Mouse (Mus musculus): ENCODE results near the gene Ttc28. TPM values are rescaled to one million over a fixed set of nuclear protein-coding genes. Genes with fewer than 3 reads are reported as not detected.

Gene Ttc28
- total and polyA plus RNA-seq, 2 experiments from 2014 or later: 14.5 to 50.4 TPM

GRCm38 (mm10) chr5:111074050-111074449 lies 194.4 kb downstream of the Ttc28 start:
- ATAC-seq (no peak), DNase-seq (no peak)
- 0 out of 2 replicates have a peak, but pooled peaks cover 12% of the 10 kb centered on the region for H3K4me1 ChIP-seq (ENCODE audit: insufficient read depth)
- H3K27ac ChIP-seq (ENCODE audit: low read depth, low read length): no peak overlapping the region
- no peak overlapping the region for H3K4me3 ChIP-seq (ENCODE audit: low read depth, low read length)
- no peaks in the 10 kb centered on the region for H3K36me3 ChIP-seq (ENCODE audit: insufficient read depth)
- no peaks in the 10 kb centered on the region for H3K27me3 ChIP-seq (ENCODE audit: insufficient read depth, low read length)
- H3K4me2 ChIP-seq (ENCODE audit: low read depth): no peak overlapping the region
- TF ChIP-seq CTCF (IDR thresholded peaks at IDR 0.05; ENCODE audit: low read depth): no peak
- 36% methylated on average over 7 of the region's 7 CpGs for WGBS
- no peak overlapping the region for H3K9ac ChIP-seq
- no peaks in the 10 kb centered on the region for H3K9me3 ChIP-seq (ENCODE audit: low read length)

GRCm38 (mm10) chr5:111075841-111076240 lies 196.2 kb downstream of the Ttc28 start:
- Histone ChIP-seq H3K27me3 (ENCODE audit: insufficient read depth, low read length) (no peaks in the 10 kb centered on the region), H3K4me1 (ENCODE audit: insufficient read depth) (no peaks in the 10 kb centered on the region), H3K4me2 (ENCODE audit: low read depth) (no peak overlapping the region), H3K9me3 (ENCODE audit: low read length) (no peaks in the 10 kb centered on the region), H3K4me3 (ENCODE audit: low read depth, low read length) (no peak overlapping the region), H3K36me3 (ENCODE audit: insufficient read depth) (no peaks in the 10 kb centered on the region), H3K9ac (no peak overlapping the region), H3K27ac (ENCODE audit: low read depth, low read length) (no peak overlapping the region)
- DNase-seq (no peak), ATAC-seq (no peak)
- TF ChIP-seq CTCF (IDR thresholded peaks at IDR 0.05; ENCODE audit: low read depth): no peak
- 78% methylated on average over 5 of the region's 5 CpGs for WGBS

GRCm38 (mm10) chr5:111077261-111077660 lies 197.7 kb downstream of the Ttc28 start:
- no peaks in the 10 kb centered on the region for H3K4me1 ChIP-seq (ENCODE audit: insufficient read depth)
- 78% methylated on average over 9 of the region's 9 CpGs for WGBS
- ATAC-seq (peak; percentile 12; the same call in 1 of the 2 replicates), DNase-seq (no peak)
- no peak overlapping the region for H3K27ac ChIP-seq (ENCODE audit: low read depth, low read length)
- no peaks in the 10 kb centered on the region for H3K9me3 ChIP-seq (ENCODE audit: low read length)
- TF ChIP-seq CTCF (IDR thresholded peaks at IDR 0.05; ENCODE audit: low read depth): no peak
- H3K9ac ChIP-seq: no peak overlapping the region
- no peak overlapping the region for H3K4me2 ChIP-seq (ENCODE audit: low read depth)
- H3K36me3 ChIP-seq (ENCODE audit: insufficient read depth): no peaks in the 10 kb centered on the region
- H3K4me3 ChIP-seq (ENCODE audit: low read depth, low read length): no peak overlapping the region
- H3K27me3 ChIP-seq (ENCODE audit: insufficient read depth, low read length): no peaks in the 10 kb centered on the region

GRCm38 (mm10) chr5:111080601-111081000 lies 201.0 kb downstream of the Ttc28 start:
- no peaks in the 10 kb centered on the region for H3K36me3 ChIP-seq (ENCODE audit: insufficient read depth)
- no peaks in the 10 kb centered on the region for H3K4me1 ChIP-seq (ENCODE audit: insufficient read depth)
- no peak for ATAC-seq
- no peaks in the 10 kb centered on the region for H3K9me3 ChIP-seq (ENCODE audit: low read length)
- H3K27me3 ChIP-seq (ENCODE audit: insufficient read depth, low read length): no peaks in the 10 kb centered on the region
- H3K4me3 ChIP-seq (ENCODE audit: low read depth, low read length): no peak overlapping the region
- no peak for DNase-seq
- TF ChIP-seq CTCF (IDR thresholded peaks at IDR 0.05; ENCODE audit: low read depth): no peak
- H3K4me2 ChIP-seq (ENCODE audit: low read depth): no peak overlapping the region
- H3K9ac ChIP-seq: no peak overlapping the region
- WGBS: 96% methylated on average over 5 of the region's 5 CpGs
- no peak overlapping the region for H3K27ac ChIP-seq (ENCODE audit: low read depth, low read length)

- no peak for DNase-seq
- Histone ChIP-seq H3K9ac (no peak overlapping the region), H3K27me3 (ENCODE audit: insufficient read depth, low read length) (no peaks in the 10 kb centered on the region), H3K9me3 (ENCODE audit: low read length) (no peaks in the 10 kb centered on the region), H3K36me3 (ENCODE audit: insufficient read depth) (peaks cover 12% of the 10 kb centered on the region; the same call in 1 of the 2 replicates), H3K4me3 (ENCODE audit: low read depth, low read length) (no peak overlapping the region), H3K4me1 (ENCODE audit: insufficient read depth) (no peaks in the 10 kb centered on the region), H3K27ac (ENCODE audit: low read depth, low read length) (no peak overlapping the region), H3K4me2 (ENCODE audit: low read depth) (no peak overlapping the region)
- no peak for ATAC-seq
- no peak for TF ChIP-seq CTCF (IDR thresholded peaks at IDR 0.05; ENCODE audit: low read depth)
- WGBS: 93% methylated on average over 4 of the region's 4 CpGs
These were observed 206.2 kb downstream of the Ttc28 start for GRCm38 (mm10) chr5:111085849-111086248.

- H3K27me3 ChIP-seq (ENCODE audit: insufficient read depth, low read length): no peaks in the 10 kb centered on the region
- peaks cover 28% of the 10 kb centered on the region for H3K4me1 ChIP-seq (ENCODE audit: insufficient read depth)
- no peak overlapping the region for H3K9ac ChIP-seq
- H3K4me3 ChIP-seq (ENCODE audit: low read depth, low read length): no peak overlapping the region
- 0 out of 2 replicates have a peak overlapping the region, but pooled peaks have one; percentile 9 for H3K27ac ChIP-seq (ENCODE audit: low read depth, low read length)
- no peak for TF ChIP-seq CTCF (IDR thresholded peaks at IDR 0.05; ENCODE audit: low read depth)
- peaks cover 22% of the 10 kb centered on the region for H3K36me3 ChIP-seq (ENCODE audit: insufficient read depth)
- DNase-seq: no peak
- H3K9me3 ChIP-seq (ENCODE audit: low read length): no peaks in the 10 kb centered on the region
- H3K4me2 ChIP-seq (ENCODE audit: low read depth): no peak overlapping the region
- peak; percentile 19; the same call in 1 of the 2 replicates for ATAC-seq
- 24% methylated on average over 5 of the region's 5 CpGs for WGBS
These were observed 217.1 kb downstream of the Ttc28 start for GRCm38 (mm10) chr5:111096750-111097149.

GRCm38 (mm10) chr5:111097233-111098160 lies 217.9 kb downstream of the Ttc28 start:
- ATAC-seq: no peak

More at GRCm38 (mm10) chr5:111097233-111098160, 217.9 kb downstream of the Ttc28 start:
- no peak for TF ChIP-seq CTCF (IDR thresholded peaks at IDR 0.05; ENCODE audit: low read depth)
- Histone ChIP-seq H3K27me3 (ENCODE audit: insufficient read depth, low read length) (no peaks in the 10 kb centered on the region), H3K9me3 (ENCODE audit: low read length) (no peaks in the 10 kb centered on the region), H3K4me3 (ENCODE audit: low read depth, low read length) (no peak overlapping the region), H3K36me3 (ENCODE audit: insufficient read depth) (peaks cover 29% of the 10 kb centered on the region), H3K4me2 (ENCODE audit: low read depth) (no peak overlapping the region), H3K27ac (ENCODE audit: low read depth, low read length) (no peak overlapping the region), H3K4me1 (ENCODE audit: insufficient read depth) (peaks cover 28% of the 10 kb centered on the region), H3K9ac (no peak overlapping the region)
- no peak for DNase-seq
- 52% methylated on average over 11 of the region's 11 CpGs for WGBS
